Mouse (Mus musculus) myocyte (in vitro differentiated cells): ENCODE results near the gene Trpm1. TPM values are rescaled to one million over a fixed set of nuclear protein-coding genes. Genes with fewer than 3 reads are reported as not detected.

Experiments
- H3K27me3 ChIP-seq: one replicate; pipeline ENCODE4 v1.6.1; 2011; ENCODE audit not compliant: control insufficient read depth, insufficient read depth, insufficient read length
- H3K36me3 ChIP-seq: one replicate; pipeline ENCODE4 v1.6.1; 2011; ENCODE audit not compliant: control insufficient read depth, insufficient read depth
- H3K4me2 ChIP-seq: one replicate; pipeline ENCODE4 v1.6.1; 2011; ENCODE audit warnings: low read depth, control low read depth
- H3K4me3 ChIP-seq: one replicate; pipeline ENCODE4 v1.5.1; 2011; ENCODE audit warnings: mild to moderate bottlenecking, control low read depth, moderate library complexity
- H3K79me2 ChIP-seq: one replicate; pipeline ENCODE4 v1.6.1; 2011; ENCODE audit not compliant: control insufficient read depth, insufficient read depth
- H3ac ChIP-seq: one replicate; pipeline ENCODE4 v1.6.1; 2011; ENCODE audit not compliant: control insufficient read depth, insufficient read length
- CEBPB ChIP-seq: IDR thresholded peaks from 2 replicates; pipeline ENCODE4 v1.6.1; 2011; ENCODE audit warnings: mild to moderate bottlenecking, moderate library complexity; ENCODE audit not compliant: poor library complexity, insufficient read depth, severe bottlenecking
- E2F4 ChIP-seq: IDR thresholded peaks from one replicate; pipeline ENCODE4 v1.6.1; 2011; ENCODE audit warnings: mild to moderate bottlenecking, control low read depth, moderate library complexity; ENCODE audit not compliant: insufficient read depth
- MAX ChIP-seq: IDR thresholded peaks from one replicate; pipeline ENCODE4 v1.6.1; 2011; ENCODE audit warnings: low read depth, mild to moderate bottlenecking, control low read depth
- MYOD1 ChIP-seq, 3 experiments: IDR thresholded peaks; one replicate each; pipeline ENCODE4 v1.6.1; 2011; ENCODE audit warnings: control low read depth in 2 of 3, low read depth in 2 of 3, mild to moderate bottlenecking in 2 of 3, moderate library complexity in 1 of 3; ENCODE audit not compliant: insufficient read length in 2 of 3, control insufficient read depth in 1 of 3
- MYOG ChIP-seq, 3 experiments: IDR thresholded peaks; one replicate each; pipeline ENCODE4 v1.6.1; 2011; ENCODE audit warnings: control low read depth in 2 of 3, low read depth in 2 of 3, mild to moderate bottlenecking in 2 of 3; ENCODE audit not compliant: insufficient read length in 2 of 3, control insufficient read depth in 1 of 3, insufficient read depth in 1 of 3
- POLR2A ChIP-seq: IDR thresholded peaks from one replicate; pipeline ENCODE4 v1.6.1; 2011; ENCODE audit warnings: low read depth, mild to moderate bottlenecking, control low read depth, moderate library complexity; ENCODE audit not compliant: insufficient read length
- POLR2AphosphoS2 ChIP-seq: IDR thresholded peaks from one replicate; pipeline ENCODE4 v1.6.1; 2011; ENCODE audit warnings: low read depth, control low read depth; ENCODE audit not compliant: insufficient read length
- REST ChIP-seq: IDR thresholded peaks from one replicate; pipeline ENCODE4 v1.6.1; 2011; ENCODE audit warnings: mild to moderate bottlenecking, control low read depth, moderate library complexity; ENCODE audit not compliant: insufficient read depth, insufficient read length
- SRF ChIP-seq: IDR thresholded peaks from one replicate; pipeline ENCODE4 v1.6.1; 2011; ENCODE audit warnings: low read depth; ENCODE audit not compliant: control insufficient read depth, insufficient read length
- TCF12 ChIP-seq: IDR thresholded peaks from one replicate; pipeline ENCODE4 v1.6.1; 2011; ENCODE audit warnings: mild to moderate bottlenecking, control low read depth; ENCODE audit not compliant: poor library complexity, insufficient read depth, severe bottlenecking
- TCF3 ChIP-seq: IDR thresholded peaks from one replicate; pipeline ENCODE4 v1.6.1; 2011; ENCODE audit warnings: low read depth, control low read depth; ENCODE audit not compliant: insufficient read length
- USF1 ChIP-seq: IDR thresholded peaks from one replicate; pipeline ENCODE4 v1.6.1; 2011; ENCODE audit warnings: low read depth, mild to moderate bottlenecking, control low read depth, moderate library complexity
- polyA plus RNA-seq: library from polyadenylated mRNA; unstranded; fragments of >200 nt; fragmentation: generic; extraction: Trizol; gene quantifications from one replicate; pipeline ENCODE4 v1.2.1, GENCODE M21; 2012; ENCODE audit warnings: missing spikeins

Trpm1 gene
- polyA plus RNA-seq, 1 experiment = 0.17 TPM

DNA sequence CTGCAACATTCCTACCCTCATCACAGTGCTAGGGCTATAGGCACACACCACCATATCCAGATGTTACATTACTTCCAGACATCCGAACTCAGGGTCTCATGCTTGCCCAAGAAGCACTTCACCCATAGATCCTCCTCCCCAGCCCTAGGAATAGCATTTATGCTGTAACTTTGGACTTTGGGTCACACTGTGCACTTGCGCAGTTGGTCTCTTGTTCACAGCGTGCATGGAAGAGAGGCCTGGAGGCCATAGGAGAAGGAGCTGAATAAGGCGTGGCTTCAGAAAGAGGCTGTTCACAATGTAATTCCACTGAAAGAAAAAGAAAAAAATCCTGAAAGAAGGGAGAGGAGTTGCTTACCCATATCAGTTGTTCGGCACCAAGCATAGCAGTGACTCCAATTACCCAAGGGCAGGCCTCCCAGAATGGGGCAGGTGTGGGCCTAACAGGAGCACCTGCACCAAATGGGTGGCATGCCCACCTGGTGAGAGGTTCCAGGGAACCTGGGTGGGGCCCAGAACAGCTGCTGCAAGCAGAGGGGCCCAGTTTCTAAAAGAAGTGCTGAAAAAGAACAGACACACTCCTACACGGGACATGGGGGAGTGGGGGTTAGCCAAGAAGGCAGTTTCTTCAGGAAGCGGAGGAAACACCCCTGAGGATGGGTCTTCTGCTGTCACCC, 84.9 kb downstream of the Trpm1 start:
- TF ChIP-seq MYOG (IDR thresholded peaks at IDR 0.05; ENCODE audit: control insufficient read depth in 1 of 3, insufficient read depth in 1 of 3, insufficient read length in 2 of 3, low read depth in 2 of 3) (peak in 1 of 3 experiments; percentile 85), CEBPB (no peak), MYOD1 (IDR thresholded peaks at IDR 0.05; ENCODE audit: control insufficient read depth in 1 of 3, insufficient read length in 2 of 3, low read depth in 2 of 3) (peak in 2 of 3 experiments; percentile 32 to 41)
- no peaks in the 10 kb centered on the region for H3K79me2 ChIP-seq
- no peak overlapping the region for H3ac ChIP-seq
- H3K36me3 ChIP-seq = no peaks in the 10 kb centered on the region
- H3K27me3 ChIP-seq = no peaks in the 10 kb centered on the region
- H3K4me2 ChIP-seq = peak overlapping the region; percentile 25
- no peak overlapping the region for H3K4me3 ChIP-seq

DNA sequence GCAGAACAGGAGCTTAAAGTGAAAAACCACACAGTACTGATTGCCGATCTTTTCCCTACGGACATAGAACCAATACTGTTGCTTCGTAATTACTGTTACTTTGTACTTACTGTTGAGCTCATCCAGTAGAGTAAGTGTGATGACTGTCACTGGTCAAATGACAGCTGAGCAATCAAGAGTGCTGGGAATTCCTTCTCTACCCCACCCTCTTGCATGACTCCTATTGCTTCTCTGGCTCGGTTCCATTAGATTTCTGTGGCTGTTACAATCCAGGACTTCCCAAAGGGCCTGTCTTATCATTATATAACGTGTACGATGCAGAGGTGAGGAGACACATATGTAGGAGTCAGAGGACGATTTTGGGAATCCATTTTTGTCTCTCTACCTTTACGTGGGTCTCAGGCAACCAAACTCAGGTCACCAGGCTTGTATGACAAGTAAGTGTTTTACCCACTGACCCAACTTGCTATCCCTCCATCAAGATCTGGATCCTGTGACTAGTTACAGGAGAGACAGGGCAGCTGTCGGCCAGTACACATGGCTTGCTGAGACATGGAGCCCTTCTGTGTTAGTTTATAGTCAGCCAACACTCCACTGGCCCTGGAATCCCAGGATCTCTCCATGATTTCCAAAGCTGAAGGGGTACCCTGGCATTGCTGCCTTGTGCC, 85.6 kb downstream of the Trpm1 start:
- Histone ChIP-seq H3K27me3 (no peaks in the 10 kb centered on the region), H3K4me2 (peak overlapping the region; percentile 60), H3K36me3 (no peaks in the 10 kb centered on the region), H3K79me2 (no peaks in the 10 kb centered on the region), H3K4me3 (no peak overlapping the region), H3ac (no peak overlapping the region)
- TF ChIP-seq CEBPB (0 out of 2 replicates have a peak, but pooled peaks have one; percentile 2), TCF3 (no peak), MYOG (IDR thresholded peaks at IDR 0.05; ENCODE audit: control insufficient read depth in 1 of 3, insufficient read depth in 1 of 3, insufficient read length in 2 of 3, low read depth in 2 of 3) (peak in 2 of 3 experiments; percentile 34 to 59), MYOD1 (IDR thresholded peaks at IDR 0.05; ENCODE audit: control insufficient read depth in 1 of 3, insufficient read length in 2 of 3, low read depth in 2 of 3) (peak in 2 of 3 experiments; percentile 22 to 70)

DNA sequence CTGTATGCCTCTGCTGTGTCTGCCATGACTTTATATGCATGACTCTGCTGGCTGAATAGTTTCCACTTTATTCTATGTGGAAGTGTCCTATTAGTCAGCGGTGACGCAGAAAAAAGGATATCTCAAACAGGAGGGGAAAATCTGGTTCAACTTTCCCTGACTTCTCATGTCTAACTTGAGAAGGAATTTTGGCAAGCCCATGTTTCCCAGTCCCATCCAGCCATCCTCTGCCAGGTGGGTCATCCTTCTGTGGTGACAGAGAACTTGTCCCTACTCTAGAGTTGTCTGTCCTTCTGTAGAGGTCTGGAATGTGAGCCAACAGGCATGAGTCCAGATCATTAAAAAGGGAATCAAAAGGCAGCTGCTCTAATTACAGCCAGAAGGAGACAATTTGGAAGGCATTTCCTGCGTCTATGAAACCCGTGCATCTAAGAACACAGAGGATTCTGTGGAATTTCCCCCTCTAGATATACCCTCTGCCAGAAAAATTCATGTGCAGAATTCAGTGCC, 86.2 kb downstream of the Trpm1 start:
- H3K27me3 ChIP-seq = no peaks in the 10 kb centered on the region
- H3K36me3 ChIP-seq = no peaks in the 10 kb centered on the region
- H3K79me2 ChIP-seq = no peaks in the 10 kb centered on the region
- no peak overlapping the region for H3K4me3 ChIP-seq
- peak overlapping the region; percentile 60 for H3K4me2 ChIP-seq
- TF ChIP-seq MYOD1 (IDR thresholded peaks at IDR 0.05; ENCODE audit: control insufficient read depth in 1 of 3, insufficient read length in 2 of 3, low read depth in 2 of 3) = peak in 1 of 3 experiments; percentile 1
- TF ChIP-seq E2F4 = no peak
- no peak for TF ChIP-seq POLR2A
- H3ac ChIP-seq = no peak overlapping the region

DNA sequence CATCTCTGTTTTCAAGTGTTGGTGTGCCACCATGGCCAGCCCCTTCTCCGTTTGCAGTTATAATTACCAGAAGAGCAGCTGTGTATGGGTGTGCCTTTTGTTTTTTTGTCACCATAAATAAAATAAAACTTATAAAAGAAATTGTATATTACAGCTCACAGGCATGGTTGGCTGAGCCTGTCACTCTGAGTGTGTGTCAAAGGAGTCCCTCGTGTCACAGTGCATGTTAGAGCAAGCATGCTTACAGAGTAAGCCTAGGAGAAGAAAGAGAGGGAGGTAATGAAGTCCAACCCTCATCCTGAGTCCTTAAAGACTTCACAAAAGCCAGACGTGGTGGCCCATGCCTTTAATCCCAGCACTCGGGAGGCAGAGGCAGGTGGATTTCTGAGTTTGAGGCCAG, 88.8 kb downstream of the Trpm1 start:
- Histone ChIP-seq H3K4me3 (no peak overlapping the region), H3K4me2 (no peak overlapping the region), H3K36me3 (no peaks in the 10 kb centered on the region), H3K79me2 (no peaks in the 10 kb centered on the region), H3ac (no peak overlapping the region), H3K27me3 (no peaks in the 10 kb centered on the region)
- TF ChIP-seq POLR2A (no peak), E2F4 (no peak), SRF (no peak), REST (no peak), POLR2AphosphoS2 (no peak), MYOG (IDR thresholded peaks at IDR 0.05; ENCODE audit: control insufficient read depth in 1 of 3, insufficient read depth in 1 of 3, insufficient read length in 2 of 3, low read depth in 2 of 3) (no peak), TCF12 (no peak), USF1 (no peak), CEBPB (no peak), TCF3 (no peak), MYOD1 (IDR thresholded peaks at IDR 0.05; ENCODE audit: control insufficient read depth in 1 of 3, insufficient read length in 2 of 3, low read depth in 2 of 3) (no peak), MAX (no peak)

DNA sequence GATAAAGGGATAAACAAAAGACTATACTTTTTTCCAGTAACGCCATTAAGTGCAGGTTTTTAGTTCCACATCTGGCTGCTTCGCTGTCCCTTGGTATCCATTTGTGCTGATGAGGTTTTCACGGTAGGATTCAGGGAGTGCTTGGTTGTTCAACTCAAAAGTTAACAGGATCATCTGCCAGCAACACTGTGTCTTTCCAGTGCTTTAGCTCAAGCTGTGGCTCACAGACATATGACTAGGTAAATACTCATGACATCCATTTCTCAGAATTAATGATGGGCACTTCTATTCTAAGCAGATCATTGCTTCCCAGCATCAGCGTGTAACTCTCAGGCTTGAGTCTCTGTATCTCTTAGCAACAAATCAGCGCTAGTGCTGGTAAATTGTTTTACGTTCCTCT, 90.7 kb downstream of the Trpm1 start:
- no peak overlapping the region for H3K4me2 ChIP-seq
- no peaks in the 10 kb centered on the region for H3K36me3 ChIP-seq

More for the DNA sequence above, 90.7 kb downstream of the Trpm1 start:
- Histone ChIP-seq H3K4me3 (no peak overlapping the region), H3K27me3 (no peaks in the 10 kb centered on the region), H3K79me2 (no peaks in the 10 kb centered on the region), H3ac (no peak overlapping the region)
- TF ChIP-seq E2F4 (no peak), USF1 (no peak), TCF12 (no peak), REST (no peak), TCF3 (no peak), POLR2AphosphoS2 (no peak), POLR2A (no peak), MAX (no peak), MYOG (IDR thresholded peaks at IDR 0.05; ENCODE audit: control insufficient read depth in 1 of 3, insufficient read depth in 1 of 3, insufficient read length in 2 of 3, low read depth in 2 of 3) (no peak), MYOD1 (IDR thresholded peaks at IDR 0.05; ENCODE audit: control insufficient read depth in 1 of 3, insufficient read length in 2 of 3, low read depth in 2 of 3) (no peak)
